In genomic region chr2:170406438-170406837, GRCm38 (mm10) we compare ENCODE assay signal across 12 mouse cellular contexts. TPM values are rescaled to one million over a fixed set of nuclear protein-coding genes. Genes with fewer than 3 reads are reported as not detected.
DNase-seq lines count a peak whose midpoint lies in the region; ATAC-seq lines count a peak whose summit lies in the region.
"Had no signal": no experiment of that assay in that cellular context is flagged by ENCODE, and none has a peak within 500 bp of the region (broad histone marks: within the 10 kb centered on the region; RNA-seq: fewer than 3 reads in every experiment).

No protein-coding gene starts in this region.

- no peak overlapping the region for H3K4me2 ChIP-seq in forebrain, embryonic 14.5 days (ENCODE audit: low read length)
- no peak overlapping the region for H3K4me2 ChIP-seq in forebrain, embryonic 11.5 days (ENCODE audit: low read depth, low read length, severe bottlenecking)
- H3K4me2 ChIP-seq in neural tube, embryonic 13.5 days, result peak overlapping the region; percentile 48
- H3K4me2 ChIP-seq in liver, embryonic 12.5 days, result no peak overlapping the region

- H3K27ac ChIP-seq in forebrain, embryonic 14.5 days (ENCODE audit: low read depth, low read length), result no peak overlapping the region
- H3K27ac ChIP-seq in forebrain, embryonic 11.5 days (ENCODE audit: low read depth, low read length), result no peak overlapping the region
- H3K27ac ChIP-seq in neural tube, embryonic 13.5 days (replicated peaks), result peak overlapping the region; percentile 83
- no peak overlapping the region for H3K27ac ChIP-seq in liver, embryonic 12.5 days
- H3K27ac ChIP-seq: gastrocnemius, adult 2 months; macrophage had no signal

- peaks cover 11% of the 10 kb centered on the region for H3K27me3 ChIP-seq in forebrain, embryonic 14.5 days (replicated peaks; ENCODE audit: control insufficient read depth, insufficient read depth, low read length)
- no peaks in the 10 kb centered on the region for H3K27me3 ChIP-seq in forebrain, embryonic 11.5 days (ENCODE audit: control insufficient read depth, insufficient read depth, low read length)
- H3K27me3 ChIP-seq in neural tube, embryonic 13.5 days, result peaks cover 19% of the 10 kb centered on the region
- H3K27me3 ChIP-seq in liver, embryonic 12.5 days (replicated peaks), result peaks cover 20% of the 10 kb centered on the region

- no peaks in the 10 kb centered on the region for H3K9me3 ChIP-seq in forebrain, embryonic 14.5 days (replicated peaks; ENCODE audit: control insufficient read depth, low read length)
- no peaks in the 10 kb centered on the region for H3K9me3 ChIP-seq in forebrain, embryonic 11.5 days (ENCODE audit: control insufficient read depth, low read length)
- no peaks in the 10 kb centered on the region for H3K9me3 ChIP-seq in neural tube, embryonic 13.5 days
- no peaks in the 10 kb centered on the region for H3K9me3 ChIP-seq in liver, embryonic 12.5 days (replicated peaks)

- WGBS in forebrain, embryonic 14.5 days, result 46% methylated on average over 14 of the region's 14 CpGs
- 68% methylated on average over 14 of the region's 14 CpGs for WGBS in forebrain, embryonic 11.5 days
- 33% methylated on average over 14 of the region's 14 CpGs for WGBS in neural tube, embryonic 13.5 days
- 62% methylated on average over 14 of the region's 14 CpGs for WGBS in liver, embryonic 12.5 days (ENCODE audit: insufficient replicate concordance)

- H3K36me3 ChIP-seq in forebrain, embryonic 14.5 days (ENCODE audit: control insufficient read depth, insufficient read depth, low read length), result no peaks in the 10 kb centered on the region
- no peaks in the 10 kb centered on the region for H3K36me3 ChIP-seq in forebrain, embryonic 11.5 days (ENCODE audit: control insufficient read depth, insufficient read depth, low read length)
- H3K36me3 ChIP-seq in neural tube, embryonic 13.5 days, result no peaks in the 10 kb centered on the region
- H3K36me3 ChIP-seq in liver, embryonic 12.5 days, result no peaks in the 10 kb centered on the region

- peak; percentile 39 for DNase-seq in forebrain, embryonic 14.5 days (ENCODE audit: low spot score)
- DNase-seq in forebrain, embryonic 11.5 days (ENCODE audit: low spot score), result no peak
- DNase-seq in cerebellum, postnatal 25 days, result peak; percentile 9 to 33
- DNase-seq in layer of hippocampus, postnatal 36 days, result peak; percentile 53 to 57
- DNase-seq in heart, adult 9 months (ENCODE audit: low spot score in 2 of 2), result no peak
- DNase-seq in spleen, postnatal 4 days (ENCODE audit: low spot score in 2 of 2), result no peak
- DNase-seq: B cell, adult 2 months; gastrocnemius, adult 2 months had no signal

- H3K4me3 ChIP-seq in forebrain, embryonic 14.5 days (ENCODE audit: low read depth, low read length), result no peak overlapping the region
- H3K4me3 ChIP-seq in forebrain, embryonic 11.5 days (ENCODE audit: low read depth, low read length), result no peak overlapping the region
- H3K4me3 ChIP-seq in neural tube, embryonic 13.5 days, result no peak overlapping the region
- H3K4me3 ChIP-seq in liver, embryonic 12.5 days, result no peak overlapping the region
- H3K4me3 ChIP-seq: gastrocnemius, adult 2 months had no signal

- H3K9ac ChIP-seq in forebrain, embryonic 14.5 days (ENCODE audit: low read length), result no peak overlapping the region
- no peak overlapping the region for H3K9ac ChIP-seq in forebrain, embryonic 11.5 days (ENCODE audit: low read length)
- peak overlapping the region; percentile 38; the same call in 1 of the 2 replicates for H3K9ac ChIP-seq in neural tube, embryonic 13.5 days
- H3K9ac ChIP-seq in liver, embryonic 12.5 days, result no peak overlapping the region

- H3K4me1 ChIP-seq in forebrain, embryonic 14.5 days (ENCODE audit: control insufficient read depth, insufficient read depth, low read length), result peaks cover 19% of the 10 kb centered on the region
- no peaks in the 10 kb centered on the region; the same call in 1 of the 2 replicates for H3K4me1 ChIP-seq in forebrain, embryonic 11.5 days (replicated peaks; ENCODE audit: control insufficient read depth, insufficient read depth, low read length)
- peaks cover 56% of the 10 kb centered on the region for H3K4me1 ChIP-seq in neural tube, embryonic 13.5 days (replicated peaks)
- 0 out of 2 replicates have a peak, but pooled peaks cover 4% of the 10 kb centered on the region for H3K4me1 ChIP-seq in liver, embryonic 12.5 days

- ATAC-seq in forebrain, embryonic 14.5 days, result 0 out of 2 replicates have a peak, but pooled peaks have one; percentile 15
- ATAC-seq in forebrain, embryonic 11.5 days (replicated peaks; ENCODE audit: low FRiP score), result no peak
- peak; percentile 51 for ATAC-seq in neural tube, embryonic 13.5 days (ENCODE audit: low read depth)
- ATAC-seq in liver, embryonic 12.5 days, result no peak

RNA-seq across cellular contexts. Expression of gene Bcas1, which starts 21.2 kb away (rescaled TPM):
- 1.4 and 2.1 TPM in 2 replicates for polyA plus RNA-seq in forebrain, embryonic 14.5 days (2014; fragmentation: Nextera tagmentation; extraction: Ambion mirVana)
- polyA plus RNA-seq in forebrain, embryonic 11.5 days (2014; fragmentation: Nextera tagmentation; extraction: Ambion mirVana), result 0.33 and 0.45 TPM in 2 replicates
- 10 to 100 TPM; 72.5 to 80.1 TPM for total RNA-seq in layer of hippocampus, postnatal 36 days (2021)
- polyA plus RNA-seq in neural tube, embryonic 13.5 days (2015; fragmentation: Nextera tagmentation; extraction: Ambion mirVana), result 15.6 and 15.7 TPM in 2 replicates
- 5.2 and 5.7 TPM in 2 replicates for polyA plus RNA-seq in liver, embryonic 12.5 days (2016; fragmentation: Nextera tagmentation; extraction: Ambion mirVana)
- total RNA-seq: hematopoietic stem cell, adult 5-6 weeks had no signal
- polyA plus RNA-seq: macrophage had no signal

Comparison
In these comparisons a context has a peak if more than half of its experiments do, and no peak if none do; other contexts are left out.
1. ATAC-seq: peak in forebrain, embryonic 14.5 days (single experiment) and neural tube, embryonic 13.5 days (single experiment); none in forebrain, embryonic 11.5 days (single experiment) and liver, embryonic 12.5 days (single experiment).
2. DNase-seq: peak in forebrain, embryonic 14.5 days (single experiment), cerebellum, postnatal 25 days (2 of 2) and layer of hippocampus, postnatal 36 days (2 of 2); none in forebrain, embryonic 11.5 days (single experiment), heart, adult 9 months (0 of 2) and spleen, postnatal 4 days (0 of 2).